Mouse (Mus musculus) layer of hippocampus, postnatal 36 days (tissue): ENCODE data around the gene Cadm1. TPM values are rescaled to one million over a fixed set of nuclear protein-coding genes. Genes with fewer than 3 reads are reported as not detected.

ENCODE experiments used
- DNase-seq, 2 experiments: peaks; one replicate each; pipeline ENCODE4 v3.0.0; 2022
- total RNA-seq, 2 experiments: library from RNA; stranded (reverse); gene quantifications; 2 replicates each; pipeline ENCODE4 v1.2.3; 2021

Cadm1 gene
- total RNA-seq, 2 experiments from 2014 or later: 232 to 234 TPM

GRCm38 (mm10) chr9:47609443-47609842 is 79.5 kb downstream of the Cadm1 start:
- no peak for DNase-seq

- DNase-seq: no peak
Measured at GRCm38 (mm10) chr9:47610316-47610715, 80.3 kb downstream of the Cadm1 start.

- no peak for DNase-seq
Measured at GRCm38 (mm10) chr9:47612894-47613412, 83.0 kb downstream of the Cadm1 start.

GRCm38 (mm10) chr9:47615049-47615448 is 85.1 kb downstream of the Cadm1 start:
- no peak for DNase-seq

- DNase-seq: no peak
Measured at GRCm38 (mm10) chr9:47616391-47616790, 86.4 kb downstream of the Cadm1 start.

- no peak for DNase-seq
Measured at GRCm38 (mm10) chr9:47619501-47620029, 89.6 kb downstream of the Cadm1 start.

GRCm38 (mm10) chr9:47623447-47624445 is 93.8 kb downstream of the Cadm1 start:
- DNase-seq: no peak

GRCm38 (mm10) chr9:47624565-47625520 is 94.9 kb downstream of the Cadm1 start:
- DNase-seq: no peak

- no peak for DNase-seq
Measured at GRCm38 (mm10) chr9:47625621-47626210, 95.7 kb downstream of the Cadm1 start.

- DNase-seq: no peak
Measured at GRCm38 (mm10) chr9:47627966-47628365, 98.0 kb downstream of the Cadm1 start.

GRCm38 (mm10) chr9:47628550-47628949 is 98.6 kb downstream of the Cadm1 start:
- no peak for DNase-seq

GRCm38 (mm10) chr9:47634695-47635094 is 104.7 kb downstream of the Cadm1 start:
- no peak for DNase-seq

- no peak for DNase-seq
Measured at GRCm38 (mm10) chr9:47642663-47643062, 112.7 kb downstream of the Cadm1 start.

- DNase-seq: no peak
Measured at GRCm38 (mm10) chr9:47645056-47645455, 115.1 kb downstream of the Cadm1 start.

- DNase-seq: no peak
Measured at GRCm38 (mm10) chr9:47651431-47651830, 121.5 kb downstream of the Cadm1 start.

- no peak for DNase-seq
Measured at GRCm38 (mm10) chr9:47652203-47652602, 122.2 kb downstream of the Cadm1 start.

- DNase-seq: no peak
Measured at GRCm38 (mm10) chr9:47652936-47653335, 123.0 kb downstream of the Cadm1 start.

- DNase-seq: no peak
Measured at GRCm38 (mm10) chr9:47659366-47660090, 129.6 kb downstream of the Cadm1 start.

GRCm38 (mm10) chr9:47661611-47662010 is 131.6 kb downstream of the Cadm1 start:
- no peak for DNase-seq

- no peak for DNase-seq
Measured at GRCm38 (mm10) chr9:47669206-47669605, 139.2 kb downstream of the Cadm1 start.

- no peak for DNase-seq
Measured at GRCm38 (mm10) chr9:47671617-47672016, 141.6 kb downstream of the Cadm1 start.
